Mouse (Mus musculus) frontal cortex, postnatal 25 days (tissue): ENCODE data around the gene Gm19402.

Source experiments
- DNase-seq, 2 experiments: peaks; one replicate each; pipeline ENCODE4 v3.0.0; 2022; ENCODE audit warnings: low spot score in 2 of 2

The Gm19402 gene

GRCm38 (mm10) chr10:77666342-77666741 lies 24.2 kb downstream of the Gm19402 start:
- DNase-seq: no peak

DNA sequence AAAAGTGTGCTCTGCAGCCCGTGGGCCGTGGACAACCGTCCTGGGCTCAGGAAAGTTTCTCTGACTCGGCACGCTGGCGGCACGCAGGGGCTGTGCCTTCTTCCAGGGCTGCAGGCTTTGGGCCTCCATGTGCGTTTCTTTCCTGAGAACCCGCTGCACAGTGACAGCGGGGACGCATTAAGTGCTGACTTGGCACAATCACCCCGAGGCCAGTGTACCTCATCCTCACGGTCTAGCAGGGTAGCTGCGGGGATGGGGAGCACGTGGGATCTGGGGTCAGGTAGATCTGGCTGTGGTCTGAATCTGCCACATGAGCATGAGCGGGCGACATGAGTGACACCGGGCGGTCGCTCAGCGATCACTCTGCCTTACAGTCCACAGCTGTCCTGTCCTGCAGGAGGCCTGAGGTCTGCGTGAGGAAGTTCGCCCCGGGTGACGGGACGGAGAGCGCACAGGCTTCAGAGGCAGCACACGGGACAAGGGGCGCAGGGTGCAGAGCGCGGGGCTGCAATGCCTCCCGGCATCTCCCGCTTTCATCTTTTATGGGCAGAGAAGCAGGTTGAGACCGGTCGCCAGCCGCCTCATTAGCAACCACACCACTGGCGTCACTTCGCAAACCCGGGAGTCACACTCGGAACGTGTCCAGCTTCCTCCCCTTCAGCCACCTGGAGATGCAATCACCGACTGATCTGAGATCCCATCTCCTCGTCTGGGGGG lies 26.4 kb downstream of the Gm19402 start:
- DNase-seq: no peak

DNA sequence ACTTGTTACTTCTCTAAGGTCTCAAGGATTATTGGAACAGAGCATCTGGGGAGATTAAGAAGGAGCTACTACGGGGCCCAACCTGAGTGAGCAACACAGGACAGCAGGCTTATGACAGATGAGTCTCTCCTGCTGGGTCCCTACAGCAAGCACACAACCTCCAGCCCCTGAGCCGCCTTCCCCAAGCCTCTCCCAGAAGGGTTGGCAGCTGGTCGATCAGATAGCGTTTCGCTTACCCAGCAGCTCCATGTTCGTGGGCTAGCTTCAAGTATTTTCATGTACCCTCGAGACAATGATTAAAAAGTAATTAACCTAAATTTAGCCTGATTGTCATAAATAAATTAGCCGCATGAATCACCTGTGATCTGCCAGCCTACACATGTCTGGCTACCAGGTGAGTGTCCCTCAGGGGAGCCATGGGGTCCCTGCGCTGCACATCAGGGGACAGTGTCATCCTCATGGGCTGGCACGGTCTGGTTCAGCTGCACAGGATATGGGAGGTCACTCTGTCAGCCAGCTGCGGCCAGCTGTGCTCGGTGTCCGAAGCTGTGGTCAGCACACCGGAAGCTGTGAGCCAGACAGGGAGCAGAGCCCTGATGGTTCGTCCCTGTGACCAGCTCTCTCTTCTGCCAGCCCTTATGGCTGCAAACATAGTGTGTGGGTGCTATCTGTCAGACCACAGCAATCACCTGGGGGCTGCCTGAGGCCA lies 32.1 kb downstream of the Gm19402 start:
- no peak for DNase-seq

DNA sequence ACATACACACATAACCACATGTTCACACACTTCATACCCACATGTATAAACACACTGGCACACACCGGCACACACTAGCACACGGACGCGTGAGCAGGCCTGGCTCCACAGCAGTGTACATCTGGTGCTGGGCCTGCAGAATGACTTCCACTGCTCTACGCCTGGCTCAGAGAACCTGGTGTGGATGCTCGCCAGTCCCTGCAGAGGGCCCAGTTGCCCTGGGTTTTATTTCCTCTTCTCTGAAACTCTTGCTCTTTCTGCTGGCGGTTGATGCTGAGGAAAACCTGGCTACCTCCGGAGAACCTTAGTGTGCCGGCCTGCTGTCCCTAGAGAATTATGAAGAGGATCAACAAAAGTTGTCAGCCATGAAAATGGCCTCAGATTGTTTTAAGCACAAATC lies 38.5 kb downstream of the Gm19402 start:
- DNase-seq: no peak

GRCm38 (mm10) chr10:77647901-77648300 lies 42.7 kb downstream of the Gm19402 start:
- no peak for DNase-seq

- DNase-seq: no peak
Observed at GRCm38 (mm10) chr10:77647461-77647860, 43.1 kb downstream of the Gm19402 start.

GRCm38 (mm10) chr10:77645571-77645970 lies 45.0 kb downstream of the Gm19402 start:
- no peak for DNase-seq

DNA sequence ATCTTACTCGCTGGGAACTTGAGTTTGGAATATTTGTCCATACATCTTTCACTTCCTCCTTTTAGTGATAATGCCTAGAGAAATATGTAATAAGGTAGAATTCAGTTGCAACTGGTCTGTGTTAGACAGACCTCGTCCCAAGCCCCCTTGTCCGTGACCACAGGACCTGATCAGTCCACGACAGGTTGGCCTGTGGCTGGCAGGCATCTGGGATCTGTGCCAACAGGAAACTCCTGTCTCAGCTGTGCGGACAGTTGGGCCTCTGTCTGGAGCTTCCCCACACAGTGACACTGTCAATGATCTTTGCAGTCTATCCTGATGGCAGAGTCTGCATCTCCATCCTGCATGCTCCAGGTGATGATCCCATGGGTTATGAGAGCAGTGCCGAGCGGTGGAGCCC lies 47.4 kb downstream of the Gm19402 start:
- DNase-seq: no peak
